Mouse (Mus musculus) embryonic fibroblast, embryonic 13.5 days (primary cell): ENCODE results near the gene Scnn1a.

Experiments
- CTCF ChIP-seq: IDR thresholded peaks from 2 replicates; pipeline ENCODE4 v1.5.1; 2011; ENCODE audit warnings: mild to moderate bottlenecking, control low read depth, low read length, moderate library complexity, borderline replicate concordance; ENCODE audit not compliant: insufficient read depth
- POLR2A ChIP-seq: IDR thresholded peaks from 2 replicates; pipeline ENCODE4 v1.6.1; 2011; ENCODE audit warnings: low read depth, mild to moderate bottlenecking, control low read depth, low read length, moderate library complexity

DNA sequence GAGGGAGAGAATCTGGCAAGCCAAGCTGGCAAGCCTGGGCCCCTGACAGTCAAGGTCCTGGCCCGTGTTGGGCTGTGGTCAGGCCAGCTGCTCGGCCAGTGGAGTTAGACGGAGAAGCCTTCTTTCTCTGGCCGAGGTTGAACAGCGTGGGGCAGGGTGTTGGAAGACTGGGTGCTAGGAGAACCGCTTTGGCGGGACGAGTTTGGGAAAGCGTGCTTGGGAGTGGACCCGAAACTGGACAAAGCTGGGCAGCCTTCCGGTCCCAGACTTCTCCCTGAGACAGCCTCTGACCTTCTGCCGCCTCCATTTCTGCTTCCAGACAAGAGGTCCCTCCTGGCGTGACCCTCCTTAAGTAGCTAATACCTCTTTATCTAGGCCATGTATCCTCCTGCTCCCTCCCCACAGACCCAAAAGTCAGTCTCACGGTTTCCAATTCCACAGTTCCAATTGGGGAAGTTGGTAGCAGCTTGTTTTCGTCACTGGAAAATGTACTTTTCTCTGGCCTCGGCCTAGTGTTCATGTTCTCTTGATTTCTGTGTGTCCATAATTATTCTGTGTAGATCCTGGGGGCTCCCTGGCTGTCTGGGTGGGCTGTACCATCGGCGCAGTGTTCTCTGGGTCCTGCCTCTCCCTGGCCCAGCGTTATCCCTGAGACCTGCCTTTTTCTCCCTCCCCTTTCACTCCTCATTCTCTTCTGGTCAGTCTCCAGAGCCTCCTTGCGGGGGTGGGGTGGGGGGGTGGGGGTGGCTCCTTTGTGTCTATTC lies 30.0 kb downstream of the Scnn1a start:
- TF ChIP-seq CTCF (no peak), POLR2A (peak; percentile 48)
